Mouse (Mus musculus) hindbrain, embryonic 10.5 days (tissue): ENCODE measurements around the gene Cd207. TPM values are rescaled to one million over a fixed set of nuclear protein-coding genes. Genes with fewer than 3 reads are reported as not detected.
"Not testable (repeated sequence)": the region's sequence is repeated elsewhere in the genome, so short reads cannot be mapped to it uniquely, and the experiment has no call there.

Source experiments
- DNase-seq: peaks from one replicate; pipeline ENCODE4 v3.0.0-alpha.2; 2017; ENCODE audit warnings: low spot score
- H3K27ac ChIP-seq: fragments of 300-500 bp; sonication (generic); 2 replicates; pipeline ENCODE4 v1.5.1; 2016; ENCODE audit warnings: mild to moderate bottlenecking, moderate library complexity
- H3K27me3 ChIP-seq: fragments of 300-500 bp; sonication (generic); 2 replicates; pipeline ENCODE4 v1.6.1; 2016; ENCODE audit warnings: mild to moderate bottlenecking; ENCODE audit not compliant: poor library complexity, insufficient read depth, severe bottlenecking
- H3K36me3 ChIP-seq: fragments of 300-500 bp; sonication (generic); 2 replicates; pipeline ENCODE4 v1.6.1; 2016; ENCODE audit warnings: mild to moderate bottlenecking, moderate library complexity
- H3K4me1 ChIP-seq: fragments of 300-500 bp; sonication (generic); replicated peaks from 2 replicates; pipeline ENCODE4 v1.6.1; 2016; ENCODE audit warnings: mild to moderate bottlenecking
- H3K4me3 ChIP-seq: fragments of 300-500 bp; sonication (generic); 2 replicates; pipeline ENCODE4 v1.5.1; 2016; ENCODE audit warnings: mild to moderate bottlenecking, moderate library complexity
- H3K9me3 ChIP-seq: fragments of 300-500 bp; sonication (generic); 2 replicates; pipeline ENCODE4 v1.6.1; 2016; ENCODE audit warnings: mild to moderate bottlenecking, moderate library complexity
- WGBS: fragments of 180-500 bp; shearing (Covaris S2); methylation state at CpG from one replicate; pipeline ENCODE4 v1.1.7; 2016; 5-methylcytosine and 5-hydroxymethylcytosine counted together
- polyA plus RNA-seq: library from polyadenylated mRNA; unstranded; fragments of >200 nt; fragmentation: Nextera tagmentation; extraction: Ambion mirVana; gene quantifications from 2 replicates; pipeline ENCODE4 v1.2.1, GENCODE M21; 2016

Cd207 gene
- polyA plus RNA-seq, 1 experiment from 2014 or later, result not detected

DNA sequence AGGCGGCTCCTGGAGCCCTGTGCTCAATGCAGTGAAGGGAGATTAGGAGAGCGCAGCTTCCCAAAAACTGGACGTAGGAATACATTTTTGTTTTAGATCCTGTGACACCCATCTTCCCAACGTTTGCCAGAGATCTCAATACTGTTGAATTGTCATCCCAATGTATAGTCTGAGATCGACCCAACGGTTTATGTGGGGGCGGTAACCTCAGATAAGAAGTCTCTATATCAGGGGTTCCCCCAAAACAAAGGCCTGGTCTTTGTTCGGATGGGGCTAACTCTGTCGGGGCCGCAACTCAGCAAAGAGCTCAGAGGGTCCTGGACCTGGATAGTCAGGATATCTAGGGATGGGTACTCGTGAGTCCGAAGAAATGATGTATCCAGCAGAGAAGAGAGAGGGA is 15.3 kb upstream of the Cd207 start:
- H3K4me3 ChIP-seq, result no peak overlapping the region
- no peak overlapping the region for H3K27ac ChIP-seq
- no peaks in the 10 kb centered on the region for H3K4me1 ChIP-seq
- H3K9me3 ChIP-seq, result no peaks in the 10 kb centered on the region
- 1% methylated on average over 12 of the region's 12 CpGs for WGBS
- peaks cover 91% of the 10 kb centered on the region for H3K27me3 ChIP-seq
- H3K36me3 ChIP-seq, result no peaks in the 10 kb centered on the region
- no peak for DNase-seq

DNA sequence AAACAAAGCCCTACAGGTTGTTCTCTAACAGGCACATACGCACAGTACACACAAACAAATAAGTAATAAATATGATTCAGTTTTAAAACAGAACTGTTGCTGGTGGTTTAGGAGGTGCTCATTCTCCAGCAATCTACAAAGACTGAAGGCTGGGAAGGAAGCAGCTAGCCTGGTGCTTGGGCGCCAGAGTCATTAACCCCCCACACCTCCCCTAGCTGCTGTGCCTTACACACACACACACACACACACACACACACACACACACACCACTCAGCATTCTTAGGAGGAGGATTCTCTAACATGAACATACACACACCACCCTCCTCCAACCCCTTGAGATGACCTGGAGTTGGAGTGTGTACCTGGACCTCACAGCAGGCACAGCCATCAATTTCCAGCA is 13.3 kb upstream of the Cd207 start:
- Histone ChIP-seq H3K27me3 (peaks cover 73% of the 10 kb centered on the region), H3K9me3 (no peaks in the 10 kb centered on the region), H3K4me3 (no peak overlapping the region), H3K27ac (no peak overlapping the region), H3K36me3 (no peaks in the 10 kb centered on the region), H3K4me1 (no peaks in the 10 kb centered on the region)
- whole genome bisulfite sequencing, result 64% methylated on average over 2 of the region's 2 CpGs
- DNase-seq, result no peak

DNA sequence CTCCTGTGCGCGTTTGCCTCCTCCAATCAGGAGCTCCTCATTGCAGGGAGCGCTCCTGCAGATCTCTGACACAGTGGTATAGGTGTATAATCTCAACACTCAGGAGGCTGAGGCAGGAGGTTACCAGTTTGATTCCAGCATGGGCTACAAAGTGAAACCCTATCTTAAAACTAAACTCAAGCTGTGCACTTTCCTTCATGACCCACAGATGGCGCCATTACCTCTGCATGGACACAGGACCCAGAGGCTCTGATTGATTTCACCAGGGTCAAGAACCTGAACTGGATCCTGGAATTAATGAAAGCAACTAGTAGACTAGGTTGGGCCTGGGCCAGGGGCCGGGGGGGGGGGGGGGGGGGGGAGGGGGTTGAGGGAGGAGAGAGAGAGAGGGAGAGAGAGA is 12.6 kb upstream of the Cd207 start:
- WGBS, result 22% methylated on average over 4 of the region's 5 CpGs
- peaks cover 73% of the 10 kb centered on the region for H3K27me3 ChIP-seq
- no peak overlapping the region for H3K4me3 ChIP-seq
- no peaks in the 10 kb centered on the region for H3K36me3 ChIP-seq
- peak; percentile 56 for DNase-seq
- H3K9me3 ChIP-seq, result no peaks in the 10 kb centered on the region
- no peak overlapping the region for H3K27ac ChIP-seq
- H3K4me1 ChIP-seq, result no peaks in the 10 kb centered on the region

DNA sequence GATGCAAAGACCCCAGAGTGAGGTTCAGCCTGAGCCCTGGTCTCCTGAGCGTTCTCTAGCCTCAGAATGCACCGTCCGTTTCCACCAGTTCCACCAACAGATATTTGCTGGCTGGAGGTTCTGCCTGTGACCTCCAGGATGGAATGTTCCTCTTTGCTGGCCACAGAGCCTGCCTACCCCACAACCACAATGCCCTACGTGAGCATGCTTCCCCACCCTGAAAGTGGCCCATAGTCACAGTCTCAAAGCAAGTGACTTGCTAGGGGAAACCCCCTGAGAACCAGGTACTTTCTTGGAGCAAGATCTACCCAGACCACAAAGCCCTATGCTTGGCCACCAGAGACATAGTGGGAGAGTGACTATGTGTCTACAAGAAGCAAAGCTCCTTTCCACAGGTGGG is 11.7 kb upstream of the Cd207 start:
- Histone ChIP-seq H3K4me3 (no peak overlapping the region), H3K4me1 (no peaks in the 10 kb centered on the region), H3K27me3 (peaks cover 71% of the 10 kb centered on the region), H3K9me3 (no peaks in the 10 kb centered on the region), H3K27ac (no peak overlapping the region), H3K36me3 (no peaks in the 10 kb centered on the region)
- no peak for DNase-seq
- 87% methylated on average over 4 of the region's 4 CpGs for WGBS

DNA sequence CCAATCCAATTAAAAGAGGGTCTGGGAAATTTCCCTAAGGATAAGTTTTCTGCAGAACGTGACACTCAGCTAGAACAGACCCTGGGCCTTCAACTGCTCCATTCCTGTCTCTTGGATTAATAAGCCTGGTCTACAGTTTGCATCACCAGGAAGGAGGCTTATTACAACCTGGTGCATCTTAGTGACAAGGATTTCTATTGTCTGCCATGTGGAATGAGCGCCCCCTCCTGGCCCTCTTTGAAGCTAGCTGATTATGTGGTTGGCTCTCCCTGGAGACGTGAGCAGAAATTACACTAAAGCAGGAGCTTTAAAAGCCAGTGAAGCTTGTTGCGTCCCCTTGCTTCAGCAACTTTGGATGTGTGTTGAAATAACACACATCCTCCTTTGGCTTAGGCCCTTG is 4.3 kb downstream of the Cd207 start:
- WGBS, result 11% methylated on average over 4 of the region's 4 CpGs
- peak; percentile 77 for DNase-seq
- Histone ChIP-seq H3K4me3 (no peak overlapping the region), H3K27ac (no peak overlapping the region), H3K4me1 (no peaks in the 10 kb centered on the region), H3K27me3 (0 out of 2 replicates have a peak, but pooled peaks cover 4% of the 10 kb centered on the region), H3K36me3 (no peaks in the 10 kb centered on the region), H3K9me3 (no peaks in the 10 kb centered on the region)

DNA sequence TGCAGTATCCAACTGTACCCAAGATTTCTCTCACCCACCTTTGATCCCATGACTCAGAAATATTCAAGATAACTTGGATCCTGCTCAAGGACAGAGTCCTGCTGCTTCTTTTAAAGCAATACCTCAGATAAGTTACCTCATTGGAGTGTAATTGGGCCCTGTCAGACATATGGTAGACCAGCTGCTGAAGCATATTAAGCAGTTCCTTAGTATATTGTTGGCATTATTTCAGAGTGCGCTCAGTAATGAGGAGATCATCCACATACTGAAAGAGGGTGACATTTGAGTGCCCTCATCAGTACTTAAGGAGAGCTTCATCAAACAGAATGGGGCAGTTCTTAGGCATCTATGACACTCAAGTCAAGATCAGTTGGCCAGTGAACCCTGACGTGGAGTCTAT is 12.6 kb downstream of the Cd207 start:
- DNase-seq, result no peak
- Histone ChIP-seq H3K36me3 (no peaks in the 10 kb centered on the region), H3K9me3 (no peaks in the 10 kb centered on the region), H3K27me3 (no peaks in the 10 kb centered on the region), H3K4me1 (peaks cover 12% of the 10 kb centered on the region), H3K27ac (no peak overlapping the region), H3K4me3 (no peak overlapping the region)
- 93% methylated on average over 2 of the region's 2 CpGs for WGBS

DNA sequence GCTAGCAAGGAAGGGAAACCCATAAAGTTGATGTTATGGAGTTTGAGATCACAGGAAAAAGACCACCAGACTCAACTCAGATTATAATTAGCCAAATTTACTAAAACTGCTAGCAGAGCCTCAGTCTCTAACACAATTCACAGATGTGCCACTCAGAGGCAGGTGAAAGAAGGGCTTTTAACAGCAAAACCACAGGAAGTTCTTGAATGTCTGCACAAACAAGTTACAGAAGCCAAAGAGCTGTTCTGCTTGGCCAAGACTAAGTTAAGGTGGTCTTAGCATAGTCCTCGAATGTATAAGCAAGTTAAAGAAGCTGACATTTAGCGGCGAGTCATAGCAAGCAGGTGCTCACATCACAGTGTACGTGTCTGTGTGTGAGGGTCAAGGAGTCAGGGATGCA is 16.8 kb downstream of the Cd207 start:
- Histone ChIP-seq H3K27ac (no peak overlapping the region), H3K4me3 (no peak overlapping the region), H3K4me1 (no peaks in the 10 kb centered on the region), H3K9me3 (no peaks in the 10 kb centered on the region), H3K36me3 (no peaks in the 10 kb centered on the region), H3K27me3 (peaks cover 3% of the 10 kb centered on the region; the same call in 1 of the 2 replicates)
- 87% methylated on average over 4 of the region's 4 CpGs for WGBS
- DNase-seq, result no peak

DNA sequence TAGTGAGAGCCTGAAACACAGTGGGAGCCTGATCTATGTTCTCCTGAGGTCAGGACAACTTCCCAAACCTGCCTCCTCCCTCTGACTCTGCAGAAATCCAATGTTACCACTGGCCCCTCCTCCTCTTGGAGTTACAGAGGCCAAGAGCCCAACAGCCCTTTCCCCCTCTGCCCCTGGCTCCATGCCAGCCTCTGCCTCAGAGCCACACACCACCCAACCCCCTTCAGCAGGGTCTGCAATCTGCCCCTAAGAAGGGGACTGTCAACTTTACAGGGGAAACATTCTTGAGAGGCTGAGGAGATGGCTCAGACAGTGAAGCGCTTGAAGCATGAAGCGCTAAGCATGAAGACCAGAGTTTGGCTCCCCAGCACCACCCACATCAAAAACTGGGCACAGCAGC is 21.6 kb downstream of the Cd207 start, which contains the start of gene Clec4f:
TSS of gene Clec4f (minus strand) at position 101 of the 400 bp plus-strand sequence.
- no peak within 1 kb of the TSS for H3K27ac ChIP-seq
- no peaks in the 10 kb centered on the region for H3K4me1 ChIP-seq
- DNase-seq, result no peak
- no peak within 1 kb of the TSS for H3K4me3 ChIP-seq
- H3K9me3 ChIP-seq, result no peaks in the 10 kb centered on the region
- H3K36me3 ChIP-seq, result no peaks in the 10 kb centered on the region
- H3K27me3 ChIP-seq, result peaks cover 3% of the 10 kb centered on the region; the same call in 1 of the 2 replicates
- WGBS, result 95% methylated on average over 2 of the region's 2 CpGs

DNA sequence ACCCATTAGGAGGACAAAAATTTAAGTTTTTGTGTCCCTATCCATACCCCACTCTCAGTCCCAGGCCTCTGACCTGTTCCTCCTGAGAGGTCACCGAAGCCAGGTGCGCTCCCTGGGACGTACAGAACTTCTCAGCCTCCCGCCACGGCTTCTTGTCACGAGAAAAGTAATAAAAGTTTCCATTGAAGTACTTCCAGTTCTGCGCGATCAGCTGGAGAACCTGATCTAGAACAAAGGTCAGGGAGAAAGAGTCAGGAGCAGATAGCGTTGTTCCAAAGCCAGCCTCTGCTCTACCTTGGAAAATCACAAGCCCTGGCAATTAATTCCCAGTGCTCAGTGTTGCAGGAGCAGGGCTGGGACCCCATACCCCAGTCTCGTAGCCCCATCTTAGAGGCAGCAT is 30.9 kb downstream of the Cd207 start:
- Histone ChIP-seq H3K4me1 (no peaks in the 10 kb centered on the region), H3K27ac (no peak overlapping the region), H3K27me3 (peaks cover 5% of the 10 kb centered on the region), H3K9me3 (no peaks in the 10 kb centered on the region), H3K36me3 (no peaks in the 10 kb centered on the region), H3K4me3 (no peak overlapping the region)
- DNase-seq, result no peak
- 90% methylated on average over 10 of the region's 10 CpGs for WGBS

DNA sequence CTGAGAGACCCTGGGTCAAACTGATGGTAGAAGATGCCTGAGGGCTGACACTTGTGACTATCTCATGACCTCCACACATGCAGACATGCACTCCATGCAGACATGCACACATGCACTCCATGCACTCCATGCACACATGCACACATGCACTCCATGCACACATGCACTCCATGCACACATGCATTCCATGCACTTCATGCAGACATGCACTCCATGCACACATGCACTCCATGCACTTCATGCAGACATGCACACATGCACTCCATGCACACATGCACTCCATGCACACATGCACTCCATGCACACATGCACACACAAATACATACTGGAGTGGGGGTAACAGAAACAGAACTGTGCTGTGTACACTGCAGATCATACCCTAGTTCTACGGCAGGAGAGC is 42.3 kb downstream of the Cd207 start:
- Histone ChIP-seq H3K27me3 (no peaks in the 10 kb centered on the region), H3K36me3 (no peaks in the 10 kb centered on the region), H3K9me3 (no peaks in the 10 kb centered on the region), H3K27ac (no peak overlapping the region), H3K4me3 (no peak overlapping the region), H3K4me1 (no peaks in the 10 kb centered on the region)
- WGBS, result 88% methylated on average over 1 of the region's 1 CpGs
- DNase-seq, result no peak

DNA sequence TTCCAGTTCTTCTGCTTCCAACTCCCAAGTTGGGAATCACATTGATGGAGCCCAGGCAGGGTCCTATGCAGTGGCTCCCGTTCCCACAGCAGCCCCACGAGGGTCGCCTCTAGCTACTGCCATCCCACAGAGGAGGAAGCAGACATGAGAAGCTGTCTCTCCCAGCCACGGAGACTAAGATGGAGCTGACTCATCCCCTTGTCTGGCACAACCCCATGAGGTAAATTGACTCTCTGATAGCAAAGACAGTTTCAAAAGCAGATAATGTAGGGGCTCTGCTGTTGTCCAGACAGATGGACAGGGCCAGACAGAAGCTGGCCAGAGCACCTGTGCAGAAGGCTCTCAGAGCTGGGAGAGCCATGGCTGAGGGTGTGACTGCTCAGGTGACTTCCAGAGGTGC is 43.0 kb downstream of the Cd207 start:
- H3K4me3 ChIP-seq, H3K9me3 ChIP-seq, H3K36me3 ChIP-seq, H3K27ac ChIP-seq, H3K4me1 ChIP-seq, DNase-seq, H3K27me3 ChIP-seq: not testable (repeated sequence)
- 78% methylated on average over 4 of the region's 4 CpGs for WGBS

DNA sequence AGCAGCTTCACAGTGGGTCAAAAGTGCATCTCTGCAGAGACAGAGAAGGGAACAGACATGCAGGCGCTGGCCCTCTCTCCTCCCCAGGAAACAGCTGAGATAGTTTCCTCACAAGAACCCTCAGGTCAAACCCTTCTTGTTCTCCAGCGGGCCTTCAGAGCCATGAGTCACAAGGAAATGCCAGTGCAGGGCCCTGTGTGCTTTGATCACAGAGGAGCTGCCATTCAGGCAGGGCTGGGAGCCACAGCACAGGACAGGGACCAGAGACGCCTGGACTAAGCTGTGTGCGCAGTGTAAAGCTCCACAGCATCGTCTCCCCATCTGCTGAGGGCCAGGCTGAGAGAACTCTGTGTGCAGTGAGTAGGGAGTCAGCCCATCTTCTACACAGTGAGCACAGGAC is 43.6 kb downstream of the Cd207 start:
- not testable (repeated sequence) for H3K27me3 ChIP-seq, H3K9me3 ChIP-seq, H3K27ac ChIP-seq, DNase-seq, H3K4me1 ChIP-seq, H3K4me3 ChIP-seq, H3K36me3 ChIP-seq
- WGBS, result 57% methylated on average over 5 of the region's 5 CpGs

DNA sequence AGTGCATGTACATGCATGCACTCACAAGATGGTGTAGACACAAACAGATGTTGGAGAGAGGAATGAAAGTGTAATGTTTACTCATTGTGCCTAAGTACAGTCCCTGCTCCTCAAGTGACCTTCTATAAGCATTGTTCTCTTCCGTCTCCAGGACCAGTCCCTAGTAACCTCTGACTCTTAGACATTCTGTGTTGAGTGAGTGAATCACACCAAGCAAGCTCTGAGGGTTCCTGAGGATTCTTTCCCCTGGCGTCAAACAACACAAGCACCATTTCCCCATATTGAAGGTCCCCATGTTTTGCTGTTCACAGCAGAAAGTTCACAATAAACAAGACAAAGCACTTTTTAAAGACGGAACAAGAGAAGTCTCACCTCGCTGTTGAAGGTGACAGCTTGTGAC is 45.8 kb downstream of the Cd207 start:
- H3K4me1 ChIP-seq, result no peaks in the 10 kb centered on the region
- no peak overlapping the region for H3K27ac ChIP-seq
- no peak for DNase-seq
- no peaks in the 10 kb centered on the region for H3K9me3 ChIP-seq
- H3K4me3 ChIP-seq, result no peak overlapping the region
- no peaks in the 10 kb centered on the region for H3K27me3 ChIP-seq
- H3K36me3 ChIP-seq, result no peaks in the 10 kb centered on the region
- 75% methylated on average over 4 of the region's 4 CpGs for WGBS

DNA sequence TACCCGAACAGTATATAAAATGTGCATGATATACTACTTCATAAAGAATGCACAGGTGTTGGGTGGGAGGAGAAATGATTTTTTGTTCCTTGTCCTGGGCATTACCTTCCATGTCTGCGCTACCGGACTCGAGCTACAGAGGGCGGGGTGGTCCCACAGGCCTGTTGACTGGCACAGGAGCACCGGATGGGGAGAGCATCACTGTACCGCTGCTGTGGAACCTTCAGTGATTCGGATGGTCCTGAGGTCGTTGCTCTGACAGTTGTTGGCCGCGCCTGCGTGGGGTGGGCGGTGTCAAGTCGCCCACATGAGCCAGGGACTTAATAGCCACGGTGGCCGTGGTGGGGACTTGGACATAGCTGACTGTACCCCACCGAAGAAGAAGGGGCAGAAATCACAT is 50.9 kb downstream of the Cd207 start:
- Histone ChIP-seq H3K27me3 (no peaks in the 10 kb centered on the region), H3K4me3 (no peak overlapping the region), H3K36me3 (no peaks in the 10 kb centered on the region), H3K27ac (no peak overlapping the region), H3K4me1 (no peaks in the 10 kb centered on the region), H3K9me3 (no peaks in the 10 kb centered on the region)
- WGBS, result 66% methylated on average over 17 of the region's 17 CpGs
- DNase-seq, result no peak
